Mouse (Mus musculus): ENCODE measurements around the gene Cacna1g. TPM values are rescaled to one million over a fixed set of nuclear protein-coding genes. Genes with fewer than 3 reads are reported as not detected.

Gene Cacna1g
- total RNA-seq, 2 experiments from 2014 or later = 142 to 208 TPM

GRCm38 (mm10) chr11:94482738-94483137 lies 8.7 kb upstream of the Cacna1g start:
- ATAC-seq (replicated peaks; ENCODE audit: low FRiP score, poor library complexity, severe bottlenecking) = no peak

DNA sequence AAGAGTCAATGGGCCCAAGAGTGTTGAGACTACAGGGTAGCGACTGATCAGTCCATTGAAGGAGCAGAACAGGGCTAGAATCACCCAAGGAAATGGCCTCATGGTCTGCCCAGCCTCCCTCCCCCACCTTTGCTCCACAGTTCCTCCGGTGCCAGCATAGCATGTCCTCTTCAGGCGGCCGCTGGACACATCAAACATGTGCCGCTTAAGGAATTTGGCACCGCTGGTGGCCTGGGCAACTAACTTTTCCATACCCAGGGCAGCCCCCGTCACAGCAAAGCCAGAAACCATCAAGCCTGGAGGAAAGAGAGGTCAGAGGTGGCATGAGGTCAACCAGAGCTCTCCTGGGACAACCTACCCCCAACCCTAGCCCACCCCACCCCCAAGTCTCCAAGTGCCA lies 8.0 kb upstream of the Cacna1g start:
- ATAC-seq (replicated peaks; ENCODE audit: low FRiP score, poor library complexity, severe bottlenecking) = no peak

- no peak for ATAC-seq (replicated peaks; ENCODE audit: low FRiP score, poor library complexity, severe bottlenecking)
Measured at GRCm38 (mm10) chr11:94480382-94480781, 6.4 kb upstream of the Cacna1g start.

DNA sequence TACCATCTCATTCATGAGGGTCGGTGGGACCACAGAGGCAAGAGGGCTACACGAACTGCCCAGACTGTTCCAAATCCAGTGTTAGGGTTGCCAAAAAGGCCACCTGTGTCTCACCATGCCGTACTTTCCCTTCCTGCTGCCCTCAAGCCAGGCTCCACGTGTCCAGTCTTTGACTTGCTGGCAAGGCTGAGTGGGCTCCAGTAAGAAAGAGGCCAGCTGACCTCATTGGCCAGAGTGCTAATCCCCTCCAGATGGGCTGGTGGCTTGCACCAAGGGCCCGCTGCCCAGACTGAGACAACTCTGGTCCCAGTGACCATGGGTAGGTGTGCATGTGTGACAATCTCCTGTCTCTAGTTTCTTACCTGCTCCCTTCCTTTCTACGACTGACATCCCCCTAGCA lies 3.7 kb upstream of the Cacna1g start:
- ATAC-seq (replicated peaks; ENCODE audit: low FRiP score, poor library complexity, severe bottlenecking) = no peak

GRCm38 (mm10) chr11:94475722-94476121 lies 1.7 kb upstream of the Cacna1g start:
- ATAC-seq (replicated peaks; ENCODE audit: low FRiP score, poor library complexity, severe bottlenecking) = no peak

DNA sequence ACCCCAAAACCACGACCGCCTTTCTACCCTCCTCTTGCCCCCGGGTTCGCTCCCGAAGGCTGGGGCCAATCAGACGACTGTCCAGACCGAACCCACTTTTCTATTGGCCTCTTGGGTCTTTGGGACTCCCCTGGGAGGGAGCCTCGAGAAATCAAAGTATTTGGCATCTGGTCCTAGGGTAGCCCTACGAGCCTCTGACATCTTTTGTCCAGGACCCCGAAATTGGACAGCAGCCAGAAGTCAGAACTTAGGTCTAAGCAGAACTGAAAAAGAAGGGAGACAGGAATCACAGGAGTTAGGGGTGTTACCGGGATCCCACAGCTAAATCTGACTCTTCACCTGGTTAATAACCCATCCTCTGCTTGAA lies 529 bp upstream of the Cacna1g start:
- no peak for ATAC-seq (replicated peaks; ENCODE audit: low FRiP score, poor library complexity, severe bottlenecking)

DNA sequence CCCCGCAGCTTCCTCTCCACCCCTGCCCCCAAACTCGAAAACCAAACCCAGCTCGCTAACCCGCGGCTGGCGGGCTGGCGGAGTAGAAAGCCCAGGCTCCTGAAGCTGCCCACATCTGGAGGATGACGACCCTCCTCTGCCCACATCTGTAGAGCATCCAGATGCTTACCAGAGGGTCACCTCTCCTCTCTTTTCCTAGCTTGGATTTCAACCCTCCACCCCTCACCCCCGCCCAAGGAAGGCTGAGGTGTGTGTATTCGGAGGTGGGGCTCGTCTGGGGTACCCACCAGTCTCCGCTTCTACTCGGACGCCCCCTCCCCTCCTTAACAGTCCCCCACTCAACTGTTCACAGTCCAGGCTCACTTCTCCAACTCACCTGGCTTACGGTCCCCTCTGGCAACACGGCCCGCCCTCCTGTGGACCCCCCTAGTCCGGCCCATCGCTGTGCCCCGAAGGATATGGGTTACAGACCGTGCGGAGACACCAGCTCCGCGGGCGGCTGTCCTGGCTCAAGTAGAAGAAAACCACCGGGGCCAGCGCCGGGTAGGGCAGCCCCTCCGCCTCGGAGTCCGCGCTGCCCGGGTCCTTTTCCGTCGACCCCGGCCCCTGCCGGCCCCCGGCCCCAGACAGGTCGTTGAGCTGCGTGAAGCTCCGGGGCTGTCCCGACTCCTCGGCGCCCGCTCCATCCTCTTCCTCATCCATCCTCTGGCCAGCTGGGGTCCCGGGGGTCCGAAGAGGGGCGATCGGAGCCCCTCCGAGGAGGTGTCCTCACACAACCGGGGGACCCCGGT lies 887 bp downstream of the Cacna1g start:
- ATAC-seq (replicated peaks; ENCODE audit: low FRiP score, poor library complexity, severe bottlenecking) = no peak

GRCm38 (mm10) chr11:94472585-94472915 lies 1.4 kb downstream of the Cacna1g start:
- ATAC-seq (replicated peaks; ENCODE audit: low FRiP score, poor library complexity, severe bottlenecking) = no peak

DNA sequence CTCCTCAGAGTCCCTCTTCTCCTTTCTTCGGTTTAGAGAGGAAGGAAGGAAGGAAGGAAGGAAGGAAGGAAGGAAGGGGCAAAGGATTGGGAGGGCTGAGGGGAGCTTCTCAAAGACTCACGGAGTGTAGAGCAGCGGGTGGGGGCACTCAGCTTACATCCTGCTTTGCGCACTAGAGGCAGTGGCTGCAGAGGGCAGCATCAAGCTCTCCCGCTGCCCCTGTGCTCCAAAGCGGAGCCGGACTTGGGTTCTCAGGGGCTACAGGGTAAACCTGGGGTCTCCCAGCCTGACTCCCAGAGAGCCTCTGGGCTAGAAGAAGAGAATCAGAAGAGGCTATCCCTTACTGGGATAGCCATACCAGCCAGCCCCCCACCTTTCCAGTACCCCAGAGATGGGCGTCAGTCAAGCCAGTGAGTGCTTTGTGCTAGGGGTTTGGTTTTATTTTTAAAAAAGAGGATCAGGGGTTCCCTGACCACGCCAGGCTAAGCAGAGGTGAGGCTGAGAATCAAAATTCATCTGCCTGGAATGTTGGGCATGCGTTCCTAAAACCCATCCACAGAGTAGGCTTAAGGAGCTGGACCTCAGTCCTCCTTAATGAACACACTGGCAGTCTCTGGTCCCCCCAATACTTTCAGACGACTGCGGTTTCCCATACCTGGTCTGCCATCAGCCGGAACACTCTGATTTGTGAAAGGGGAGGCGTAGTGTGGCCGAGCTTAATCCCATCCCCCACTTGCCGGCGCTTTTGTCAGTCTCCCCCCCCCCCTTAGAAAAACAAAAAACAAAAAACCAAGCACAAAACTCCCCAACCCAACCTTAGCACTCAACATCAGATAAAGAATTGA lies 2.0 kb downstream of the Cacna1g start:
- ATAC-seq (replicated peaks; ENCODE audit: low FRiP score, poor library complexity, severe bottlenecking) = no peak

- no peak for ATAC-seq (replicated peaks; ENCODE audit: low FRiP score, poor library complexity, severe bottlenecking)
Measured at GRCm38 (mm10) chr11:94470391-94470790, 3.6 kb downstream of the Cacna1g start.

- no peak for ATAC-seq (replicated peaks; ENCODE audit: low FRiP score, poor library complexity, severe bottlenecking)
Measured at GRCm38 (mm10) chr11:94469136-94470064, 4.6 kb downstream of the Cacna1g start.

DNA sequence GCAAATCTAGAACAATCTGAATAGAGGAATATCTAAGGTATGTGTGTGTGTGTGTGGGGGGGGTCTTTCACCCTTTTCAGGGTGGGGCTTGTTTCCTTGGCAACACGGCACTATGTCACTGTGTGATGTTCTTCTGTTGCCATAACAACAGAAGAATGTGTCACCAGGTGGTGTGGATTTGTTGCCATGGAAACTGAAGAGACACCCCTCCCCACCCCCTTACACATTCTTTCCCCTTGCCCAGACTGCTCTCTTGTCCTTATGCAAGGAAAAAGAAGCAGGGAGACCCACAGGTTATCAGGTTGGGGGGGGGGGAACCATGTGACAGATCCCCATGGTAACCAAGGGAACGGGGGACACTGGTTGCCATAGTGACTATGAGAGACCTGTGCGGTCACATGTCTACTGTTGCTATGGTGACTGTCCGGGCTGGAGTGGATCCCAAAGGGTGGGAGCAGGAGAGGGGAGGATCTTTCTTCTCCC lies 5.4 kb downstream of the Cacna1g start:
- no peak for ATAC-seq (replicated peaks; ENCODE audit: low FRiP score, poor library complexity, severe bottlenecking)

DNA sequence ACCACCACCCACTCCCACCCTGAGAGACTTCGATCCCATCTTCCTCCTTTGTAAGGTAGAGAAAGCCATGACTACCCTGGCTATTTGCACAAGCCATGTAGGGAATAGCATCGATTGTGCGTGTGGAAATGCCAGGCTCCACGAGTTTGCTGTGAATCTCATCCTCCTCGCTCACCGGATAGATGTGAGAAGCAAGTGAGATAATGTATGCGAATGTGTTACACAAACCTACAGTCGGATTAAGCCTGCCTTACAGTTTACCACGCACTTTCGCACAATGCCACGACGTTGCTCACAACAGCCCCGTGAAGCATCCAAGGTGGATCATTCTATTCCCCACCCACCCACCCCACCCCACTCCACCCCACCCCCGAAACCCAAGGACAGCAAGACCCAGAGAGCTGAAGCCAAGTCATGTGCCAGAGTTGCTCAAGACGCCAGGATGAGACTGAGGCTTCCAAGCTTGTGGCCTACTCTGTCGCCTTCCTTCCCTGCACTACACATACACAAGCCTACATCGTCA lies 7.6 kb downstream of the Cacna1g start:
- ATAC-seq (replicated peaks; ENCODE audit: low FRiP score, poor library complexity, severe bottlenecking) = no peak

DNA sequence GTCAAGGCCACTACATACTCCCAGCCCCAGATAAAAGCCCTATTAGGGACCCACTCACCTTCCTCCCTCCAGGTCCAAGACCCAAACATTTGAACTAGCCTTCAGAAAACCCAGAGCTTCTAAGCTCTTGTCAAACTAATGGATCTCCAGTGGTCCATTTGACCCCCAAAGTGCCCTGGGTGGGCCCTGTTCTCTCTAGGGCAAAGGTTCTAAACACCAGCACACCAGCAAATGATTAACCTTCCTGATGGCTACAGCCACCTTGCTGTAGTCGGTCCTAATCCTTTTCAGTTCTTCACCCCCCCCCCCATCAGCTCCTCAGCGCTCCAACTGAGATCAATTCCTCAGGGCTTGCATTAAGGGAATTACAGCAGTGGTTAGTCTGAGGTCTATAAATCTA lies 9.8 kb downstream of the Cacna1g start:
- ATAC-seq (replicated peaks; ENCODE audit: low FRiP score, poor library complexity, severe bottlenecking) = no peak

- no peak for ATAC-seq (replicated peaks; ENCODE audit: low FRiP score, poor library complexity, severe bottlenecking)
Measured at GRCm38 (mm10) chr11:94461856-94462255, 12.1 kb downstream of the Cacna1g start.

- no peak for ATAC-seq (replicated peaks; ENCODE audit: low FRiP score, poor library complexity, severe bottlenecking)
Measured at GRCm38 (mm10) chr11:94457001-94457400, 17.0 kb downstream of the Cacna1g start.

GRCm38 (mm10) chr11:94456347-94456746 lies 17.7 kb downstream of the Cacna1g start:
- ATAC-seq (replicated peaks; ENCODE audit: low FRiP score, poor library complexity, severe bottlenecking) = peak; percentile 91

DNA sequence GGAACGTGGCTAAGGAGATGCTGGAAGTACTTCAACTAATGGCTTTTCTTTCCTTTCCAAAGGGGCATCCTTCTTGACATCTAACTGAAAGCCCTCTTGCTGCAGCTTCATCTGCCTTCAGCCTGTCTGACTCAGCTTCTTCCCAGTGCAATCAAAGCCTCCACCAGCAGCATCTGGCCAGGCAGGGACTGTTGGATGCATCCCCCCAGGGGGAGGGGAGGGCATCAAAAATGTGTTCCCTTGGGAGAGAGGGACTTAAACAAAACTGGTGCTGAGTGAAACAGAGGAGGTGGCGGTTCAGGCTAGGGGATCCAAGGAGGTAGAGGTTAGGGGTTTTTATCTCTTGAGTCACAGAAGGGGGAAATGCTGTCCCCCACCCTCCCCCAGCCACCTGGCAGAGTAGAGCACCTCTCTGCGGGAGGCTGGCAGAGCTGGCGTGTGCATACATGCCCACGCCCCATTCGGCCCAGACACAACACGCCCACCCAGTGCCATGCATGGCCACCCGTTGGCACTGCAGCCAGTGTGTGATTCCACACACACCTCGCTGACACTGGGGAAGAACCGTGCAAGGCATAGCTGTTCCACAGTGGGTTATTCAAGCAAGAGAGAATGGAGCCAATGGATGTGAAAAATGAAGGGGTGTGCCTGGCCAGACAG lies 18.7 kb downstream of the Cacna1g start:
- peak; percentile 77 for ATAC-seq (replicated peaks; ENCODE audit: low FRiP score, poor library complexity, severe bottlenecking)

DNA sequence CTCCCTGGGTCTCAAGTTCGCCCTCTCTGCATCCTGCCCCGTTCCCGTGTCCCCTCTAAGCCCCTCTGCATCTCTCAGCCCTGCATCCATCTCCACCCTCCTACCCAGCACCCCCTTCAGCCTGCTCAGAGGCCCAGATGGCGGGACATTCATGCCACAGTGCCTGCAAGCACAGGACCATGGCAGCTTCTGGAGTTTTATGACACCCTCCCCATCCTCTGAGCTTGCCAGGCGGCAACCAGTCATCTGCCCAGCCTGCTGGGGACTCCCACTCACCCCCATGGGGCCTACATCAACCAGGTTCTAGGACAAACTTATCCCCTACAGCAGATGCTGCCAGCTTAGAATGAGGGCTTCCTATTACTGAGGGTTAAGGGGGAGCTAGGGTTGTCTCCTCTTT lies 19.2 kb downstream of the Cacna1g start:
- no peak for ATAC-seq (replicated peaks; ENCODE audit: low FRiP score, poor library complexity, severe bottlenecking)

Measured in erythroid progenitor cell, adult 5-6 weeks (primary cell).